Mouse (Mus musculus): ENCODE results near the gene Twnk. TPM values are rescaled to one million over a fixed set of nuclear protein-coding genes. Genes with fewer than 3 reads are reported as not detected.
A peak's percentile ranks its signal among the peaks of the same experiment; 100 is the strongest.

Twnk gene
- polyA plus RNA-seq, 1 experiment from 2014 or later: 18.0 TPM

DNA sequence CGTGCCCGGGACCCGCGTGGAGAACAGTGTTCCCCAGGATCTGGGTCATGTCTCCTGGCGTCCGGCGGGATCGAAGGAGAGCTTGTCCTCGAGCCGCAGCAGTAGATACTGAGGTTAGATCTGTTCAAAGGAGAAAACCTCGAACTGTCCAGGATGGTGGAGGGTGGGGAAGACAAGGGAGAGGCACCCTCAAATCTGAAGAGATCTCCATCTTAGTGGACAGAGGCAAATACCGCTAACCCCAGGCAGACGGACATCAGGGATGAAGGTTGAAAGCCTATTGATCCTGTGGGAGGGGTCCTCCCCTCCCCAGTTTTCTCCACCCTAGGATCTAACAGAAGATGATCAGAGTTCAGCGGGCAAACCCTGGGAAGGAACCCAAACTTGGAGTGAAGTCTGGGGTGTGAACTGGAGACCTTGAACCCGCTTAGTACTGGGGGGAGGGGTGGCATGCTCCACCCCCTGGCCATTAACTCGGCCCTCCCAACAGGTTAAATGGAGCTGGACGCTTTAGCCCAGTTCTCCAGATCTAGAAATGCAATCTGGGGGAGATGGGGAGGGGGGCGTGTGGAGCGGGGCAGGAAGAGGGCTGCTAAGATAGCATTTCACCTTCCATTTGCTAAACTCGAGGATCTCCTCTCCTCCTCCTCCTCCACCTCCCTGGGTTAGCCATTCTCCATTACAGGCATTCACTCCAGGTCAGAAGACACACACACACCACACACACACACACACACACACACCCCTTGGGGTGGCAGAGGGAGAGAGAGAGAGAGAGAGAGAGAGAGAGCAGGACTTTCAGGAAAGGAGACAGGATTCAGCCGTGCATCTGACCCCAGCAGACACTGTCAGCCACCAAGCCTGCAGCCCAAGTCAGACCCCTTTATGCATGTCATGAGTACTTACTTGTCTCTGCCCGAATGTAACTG is 15.6 kb upstream of the Twnk start:
- H3K4me1 ChIP-seq (ENCODE audit: control insufficient read depth, insufficient read depth, low read length): no peaks in the 10 kb centered on the region; the same call in 1 of the 2 replicates
- peak overlapping the region; percentile 97 for H3K4me2 ChIP-seq (ENCODE audit: low read depth, low read length)
- H3K9me3 ChIP-seq (replicated peaks; ENCODE audit: control insufficient read depth, low read length): no peaks in the 10 kb centered on the region
- DNase-seq (ENCODE audit: low spot score): peak; percentile 16
- no peaks in the 10 kb centered on the region for H3K27me3 ChIP-seq (ENCODE audit: control insufficient read depth, insufficient read depth, low read length)
- no peak overlapping the region for H3K27ac ChIP-seq (replicated peaks; ENCODE audit: low read depth, low read length)
- H3K4me3 ChIP-seq (ENCODE audit: low read depth, low read length): peak overlapping the region; percentile 73
- WGBS: 5% methylated on average over 22 of the region's 22 CpGs
- peak; percentile 32 for ATAC-seq (replicated peaks; ENCODE audit: insufficient number of reproducible peaks, low FRiP score, low TSS enrichment, low read depth)
- no peaks in the 10 kb centered on the region; the same call in 1 of the 2 replicates for H3K36me3 ChIP-seq (replicated peaks; ENCODE audit: control insufficient read depth, insufficient read depth, low read depth, low read length)
- H3K9ac ChIP-seq (replicated peaks; ENCODE audit: low read length): peak overlapping the region; percentile 74

DNA sequence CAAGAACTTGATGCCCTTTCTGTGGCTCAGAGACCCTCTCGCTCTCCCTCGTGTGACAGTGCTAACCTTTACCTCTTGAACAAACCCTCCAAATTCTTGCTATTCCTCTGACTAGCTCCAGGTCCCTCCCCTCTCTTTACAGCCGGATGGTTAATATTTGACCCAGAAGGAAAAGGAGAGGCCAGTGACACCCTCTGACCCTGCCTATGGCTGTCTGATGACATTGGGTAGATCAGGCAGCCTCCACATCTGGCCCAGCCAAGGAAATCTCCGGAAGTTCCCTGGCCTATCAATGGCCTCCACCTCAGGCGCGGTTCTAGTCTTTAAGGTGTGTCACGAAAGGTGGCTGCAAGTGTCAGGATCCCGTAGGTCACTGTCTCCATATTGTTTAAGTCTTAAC is 14.4 kb upstream of the Twnk start:
- DNase-seq (ENCODE audit: low spot score): no peak
- no peaks in the 10 kb centered on the region for H3K9me3 ChIP-seq (replicated peaks; ENCODE audit: control insufficient read depth, low read length)
- H3K27ac ChIP-seq (replicated peaks; ENCODE audit: low read depth, low read length): no peak overlapping the region
- no peak overlapping the region for H3K4me3 ChIP-seq (ENCODE audit: low read depth, low read length)
- H3K36me3 ChIP-seq (replicated peaks; ENCODE audit: control insufficient read depth, insufficient read depth, low read depth, low read length): no peaks in the 10 kb centered on the region; the same call in 1 of the 2 replicates
- no peaks in the 10 kb centered on the region for H3K27me3 ChIP-seq (ENCODE audit: control insufficient read depth, insufficient read depth, low read length)
- no peaks in the 10 kb centered on the region; the same call in 1 of the 2 replicates for H3K4me1 ChIP-seq (ENCODE audit: control insufficient read depth, insufficient read depth, low read length)
- H3K9ac ChIP-seq (replicated peaks; ENCODE audit: low read length): no peak overlapping the region
- ATAC-seq (replicated peaks; ENCODE audit: insufficient number of reproducible peaks, low FRiP score, low TSS enrichment, low read depth): no peak
- no peak overlapping the region for H3K4me2 ChIP-seq (ENCODE audit: low read depth, low read length)
- WGBS: 77% methylated on average over 8 of the region's 8 CpGs

GRCm38 (mm10) chr19:44992246-44992645 is 13.2 kb upstream of the Twnk start:
- no peak for DNase-seq (ENCODE audit: low spot score)
- Histone ChIP-seq H3K27ac (replicated peaks; ENCODE audit: low read depth, low read length) (no peak overlapping the region), H3K9ac (replicated peaks; ENCODE audit: low read length) (no peak overlapping the region), H3K4me1 (ENCODE audit: control insufficient read depth, insufficient read depth, low read length) (no peaks in the 10 kb centered on the region; the same call in 1 of the 2 replicates), H3K27me3 (ENCODE audit: control insufficient read depth, insufficient read depth, low read length) (no peaks in the 10 kb centered on the region), H3K4me3 (ENCODE audit: low read depth, low read length) (no peak overlapping the region), H3K36me3 (replicated peaks; ENCODE audit: control insufficient read depth, insufficient read depth, low read depth, low read length) (no peaks in the 10 kb centered on the region; the same call in 1 of the 2 replicates), H3K4me2 (ENCODE audit: low read depth, low read length) (no peak overlapping the region), H3K9me3 (replicated peaks; ENCODE audit: control insufficient read depth, low read length) (no peaks in the 10 kb centered on the region)
- ATAC-seq (replicated peaks; ENCODE audit: insufficient number of reproducible peaks, low FRiP score, low TSS enrichment, low read depth): no peak
- WGBS: 33% methylated on average over 7 of the region's 7 CpGs

GRCm38 (mm10) chr19:44992712-44993111 is 12.8 kb upstream of the Twnk start:
- Histone ChIP-seq H3K36me3 (replicated peaks; ENCODE audit: control insufficient read depth, insufficient read depth, low read depth, low read length) (no peaks in the 10 kb centered on the region; the same call in 1 of the 2 replicates), H3K4me2 (ENCODE audit: low read depth, low read length) (no peak overlapping the region), H3K4me1 (ENCODE audit: control insufficient read depth, insufficient read depth, low read length) (no peaks in the 10 kb centered on the region; the same call in 1 of the 2 replicates), H3K27ac (replicated peaks; ENCODE audit: low read depth, low read length) (no peak overlapping the region), H3K9ac (replicated peaks; ENCODE audit: low read length) (no peak overlapping the region), H3K27me3 (ENCODE audit: control insufficient read depth, insufficient read depth, low read length) (no peaks in the 10 kb centered on the region), H3K9me3 (replicated peaks; ENCODE audit: control insufficient read depth, low read length) (no peaks in the 10 kb centered on the region), H3K4me3 (ENCODE audit: low read depth, low read length) (no peak overlapping the region)
- DNase-seq (ENCODE audit: low spot score): no peak
- ATAC-seq (replicated peaks; ENCODE audit: insufficient number of reproducible peaks, low FRiP score, low TSS enrichment, low read depth): no peak
- WGBS: 49% methylated on average over 7 of the region's 7 CpGs

- DNase-seq (ENCODE audit: low spot score) (no peak), ATAC-seq (replicated peaks; ENCODE audit: insufficient number of reproducible peaks, low FRiP score, low TSS enrichment, low read depth) (no peak)
- Histone ChIP-seq H3K9ac (replicated peaks; ENCODE audit: low read length) (no peak overlapping the region), H3K27ac (replicated peaks; ENCODE audit: low read depth, low read length) (no peak overlapping the region), H3K27me3 (ENCODE audit: control insufficient read depth, insufficient read depth, low read length) (no peaks in the 10 kb centered on the region), H3K9me3 (replicated peaks; ENCODE audit: control insufficient read depth, low read length) (no peaks in the 10 kb centered on the region), H3K36me3 (replicated peaks; ENCODE audit: control insufficient read depth, insufficient read depth, low read depth, low read length) (peaks cover 2% of the 10 kb centered on the region; the same call in 1 of the 2 replicates), H3K4me3 (ENCODE audit: low read depth, low read length) (no peak overlapping the region), H3K4me1 (ENCODE audit: control insufficient read depth, insufficient read depth, low read length) (no peaks in the 10 kb centered on the region), H3K4me2 (ENCODE audit: low read depth, low read length) (no peak overlapping the region)
- 63% methylated on average over 11 of the region's 11 CpGs for WGBS
Observed at GRCm38 (mm10) chr19:44997786-44998185, 7.7 kb upstream of the Twnk start.

DNA sequence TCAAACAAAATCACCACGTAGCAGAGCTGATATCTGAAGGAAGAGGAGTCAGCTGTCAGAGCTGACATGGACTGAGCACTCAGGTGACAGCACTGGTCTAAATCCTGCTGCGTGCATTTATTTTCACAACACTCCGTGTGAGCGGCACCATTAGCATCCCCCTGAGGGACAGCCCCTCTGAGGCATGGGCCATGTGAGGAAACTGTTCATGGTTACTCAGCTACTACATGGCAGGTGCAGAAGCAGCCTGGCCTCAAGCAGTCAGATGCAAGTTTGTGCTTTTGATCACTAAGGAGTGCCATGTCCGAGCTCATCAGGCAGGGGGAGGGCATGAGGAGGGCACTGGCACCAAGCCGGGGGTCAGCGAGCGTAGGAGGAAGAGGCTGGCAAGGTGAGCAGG is 5.8 kb upstream of the Twnk start:
- Histone ChIP-seq H3K27me3 (ENCODE audit: control insufficient read depth, insufficient read depth, low read length) (no peaks in the 10 kb centered on the region), H3K4me3 (ENCODE audit: low read depth, low read length) (no peak overlapping the region), H3K27ac (replicated peaks; ENCODE audit: low read depth, low read length) (no peak overlapping the region), H3K9me3 (replicated peaks; ENCODE audit: control insufficient read depth, low read length) (no peaks in the 10 kb centered on the region), H3K4me1 (ENCODE audit: control insufficient read depth, insufficient read depth, low read length) (no peaks in the 10 kb centered on the region), H3K36me3 (replicated peaks; ENCODE audit: control insufficient read depth, insufficient read depth, low read depth, low read length) (peaks cover 2% of the 10 kb centered on the region; the same call in 1 of the 2 replicates), H3K9ac (replicated peaks; ENCODE audit: low read length) (no peak overlapping the region), H3K4me2 (ENCODE audit: low read depth, low read length) (no peak overlapping the region)
- ATAC-seq (replicated peaks; ENCODE audit: insufficient number of reproducible peaks, low FRiP score, low TSS enrichment, low read depth) (no peak), DNase-seq (ENCODE audit: low spot score) (no peak)
- WGBS: 85% methylated on average over 8 of the region's 8 CpGs

GRCm38 (mm10) chr19:45002301-45002700 is 3.2 kb upstream of the Twnk start:
- 67% methylated on average over 3 of the region's 3 CpGs for WGBS

More at GRCm38 (mm10) chr19:45002301-45002700, 3.2 kb upstream of the Twnk start:
- no peak overlapping the region for H3K4me2 ChIP-seq (ENCODE audit: low read depth, low read length)
- H3K4me1 ChIP-seq (ENCODE audit: control insufficient read depth, insufficient read depth, low read length): peaks cover 5% of the 10 kb centered on the region; the same call in 1 of the 2 replicates
- no peaks in the 10 kb centered on the region for H3K27me3 ChIP-seq (ENCODE audit: control insufficient read depth, insufficient read depth, low read length)
- H3K36me3 ChIP-seq (replicated peaks; ENCODE audit: control insufficient read depth, insufficient read depth, low read depth, low read length): peaks cover 2% of the 10 kb centered on the region; the same call in 1 of the 2 replicates
- ATAC-seq (replicated peaks; ENCODE audit: insufficient number of reproducible peaks, low FRiP score, low TSS enrichment, low read depth) (no peak), DNase-seq (ENCODE audit: low spot score) (no peak)
- no peak overlapping the region for H3K9ac ChIP-seq (replicated peaks; ENCODE audit: low read length)
- no peak overlapping the region for H3K27ac ChIP-seq (replicated peaks; ENCODE audit: low read depth, low read length)
- H3K9me3 ChIP-seq (replicated peaks; ENCODE audit: control insufficient read depth, low read length): no peaks in the 10 kb centered on the region
- no peak overlapping the region for H3K4me3 ChIP-seq (ENCODE audit: low read depth, low read length)

All from embryonic facial prominence, embryonic 11.5 days (tissue).